Mouse (Mus musculus) heart, adult 2 months (tissue): ENCODE results near the gene Tmem254a.
"Not testable (repeated sequence)": the region's sequence is repeated elsewhere in the genome, so short reads cannot be mapped to it uniquely, and the experiment has no call there.

Source experiments
- CTCF ChIP-seq: fragments of 200-600 bp; IDR thresholded peaks from 2 replicates; pipeline ENCODE4 v1.8.1; 2022; ENCODE audit warnings: antibody characterized with exemption, mild to moderate bottlenecking, moderate library complexity
- POLR2A ChIP-seq: fragments of 200-500 bp; IDR thresholded peaks from 2 replicates; pipeline ENCODE4 v1.6.1; 2011; ENCODE audit warnings: mild to moderate bottlenecking, low read depth, low read length, control low read depth; ENCODE audit not compliant: insufficient read depth

DNA sequence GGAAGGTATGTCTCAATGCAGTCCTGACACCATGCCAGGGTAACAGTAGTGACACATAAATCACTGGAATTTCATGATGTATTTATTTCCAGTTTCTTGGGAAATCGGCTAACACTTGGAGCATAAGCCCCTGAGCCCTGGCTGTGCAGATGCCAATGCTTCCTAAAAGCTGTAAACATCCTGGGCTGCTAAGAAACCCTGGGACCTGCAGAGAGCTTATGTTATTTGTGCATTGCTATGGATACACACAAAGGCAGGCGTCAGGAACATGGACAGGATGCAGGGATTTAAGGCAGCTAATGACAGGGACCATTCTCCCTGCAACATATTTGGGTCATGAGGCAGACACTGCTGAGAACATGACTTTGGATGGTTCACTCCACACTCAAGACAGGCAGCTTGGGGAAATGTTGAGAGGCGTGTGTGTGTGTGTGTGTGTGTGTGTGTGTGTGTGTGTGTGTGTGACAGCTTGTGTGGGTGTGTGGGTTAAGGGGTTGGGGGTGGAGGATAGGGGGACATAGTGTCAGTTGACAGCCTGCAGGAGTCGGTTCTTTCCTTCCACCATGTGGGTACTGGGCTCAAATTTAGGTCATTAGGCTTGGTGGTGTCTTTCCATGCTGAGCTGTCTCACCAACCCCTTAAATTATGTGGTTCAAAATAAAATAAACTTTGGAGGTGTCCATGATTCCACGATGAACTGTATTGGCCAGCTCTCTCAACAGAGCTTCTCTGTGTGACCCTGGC is 8.9 kb downstream of the Tmem254a start:
- not testable (repeated sequence) for TF ChIP-seq POLR2A, CTCF
